Mouse (Mus musculus): ENCODE results near the gene Myf6. TPM values are rescaled to one million over a fixed set of nuclear protein-coding genes. Genes with fewer than 3 reads are reported as not detected.

Gene Myf6
- total RNA-seq, 4 experiments from 2014 or later = not detected

Small RNAs within 50 kb of the gene (microRNA-seq; reads per million reads assigned to microRNA genes)
- gene Gm44403 = not detected

Other genes with a start within 250 kb of the Myf6 start
- 1 to 10 TPM in 1 of 4 experiments, under 1 TPM in 3; 0.69 to 1.3 (median 0.98) TPM for gene Lin7a, start 223.1 kb downstream of the Myf6 start, total RNA-seq (2022)
- not detected for gene Myf5, start 8.6 kb downstream of the Myf6 start, total RNA-seq (2022)
- gene Ptprq, start 225.3 kb upstream of the Myf6 start, total RNA-seq (2022) = under 1 TPM in 1 of 4 experiments, not detected in 3; 0.03 TPM

Data from heart, adult 8-10 months (tissue).